Mouse (Mus musculus) intestine, postnatal 0 days (tissue): ENCODE results near the gene Tex19.1. TPM values are rescaled to one million over a fixed set of nuclear protein-coding genes. Genes with fewer than 3 reads are reported as not detected.
A peak's percentile ranks its signal among the peaks of the same experiment; 100 is the strongest.

Experiments
- ATAC-seq: fragments of 200-750 bp; cut with Nextera tagmentation; 2 replicates; pipeline ENCODE4 v1.8.0; 2017; ENCODE audit warnings: mild to moderate bottlenecking, moderate TSS enrichment, moderate library complexity
- H3K27ac ChIP-seq: fragments of 300-500 bp; sonication (generic); 2 replicates; pipeline ENCODE4 v1.5.1; 2014; ENCODE audit warnings: mild to moderate bottlenecking, low read depth, low read length, moderate library complexity
- H3K27me3 ChIP-seq: fragments of 300-500 bp; sonication (generic); replicated peaks from 2 replicates; pipeline ENCODE4 v1.6.1; 2014; ENCODE audit warnings: low read length, mixed read lengths; ENCODE audit not compliant: control insufficient read depth, insufficient read depth
- H3K36me3 ChIP-seq: fragments of 300-500 bp; sonication (generic); 2 replicates; pipeline ENCODE4 v1.6.1; 2014; ENCODE audit warnings: mild to moderate bottlenecking, moderate library complexity; ENCODE audit not compliant: control insufficient read depth, insufficient read depth
- H3K4me1 ChIP-seq: fragments of 300-500 bp; sonication (generic); replicated peaks from 2 replicates; pipeline ENCODE4 v1.6.1; 2014; ENCODE audit warnings: antibody characterized with exemption, low read length, mixed read lengths; ENCODE audit not compliant: control insufficient read depth, insufficient read depth
- H3K4me2 ChIP-seq: fragments of 300-500 bp; sonication (generic); replicated peaks from 2 replicates; pipeline ENCODE4 v1.6.1; 2014; ENCODE audit warnings: low read depth, mild to moderate bottlenecking, moderate library complexity
- H3K4me3 ChIP-seq: fragments of 300-500 bp; sonication (generic); 2 replicates; pipeline ENCODE4 v1.5.1; 2014; ENCODE audit warnings: low read depth, low read length
- H3K9ac ChIP-seq: fragments of 300-500 bp; sonication (generic); 2 replicates; pipeline ENCODE4 v1.6.1; 2014; ENCODE audit warnings: mild to moderate bottlenecking, low read depth, low read length
- H3K9me3 ChIP-seq: fragments of 300-500 bp; sonication (generic); 2 replicates; pipeline ENCODE4 v1.6.1; 2016; ENCODE audit warnings: mixed run types; ENCODE audit not compliant: control insufficient read depth
- CTCF ChIP-seq: sonication (generic); IDR thresholded peaks from 2 replicates; pipeline ENCODE4 v1.5.1; 2016; ENCODE audit warnings: low read depth, mild to moderate bottlenecking, control low read depth, antibody characterized with exemption, moderate library complexity
- WGBS: fragments of 180-500 bp; shearing (Covaris S2); extraction: QIAGEN DNeasy Blood & Tissue Kit; methylation state at CpG from one replicate; pipeline ENCODE4 v1.1.7; 2014; 5-methylcytosine and 5-hydroxymethylcytosine counted together
- polyA plus RNA-seq: library from polyadenylated mRNA; unstranded; fragments of >200 nt; fragmentation: Nextera tagmentation; extraction: Ambion mirVana; gene quantifications from 2 replicates; pipeline ENCODE4 v1.2.1, GENCODE M21; 2015

Gene Tex19.1
- polyA plus RNA-seq, 1 experiment from 2014 or later: not detected

- Histone ChIP-seq H3K4me1 (no peaks in the 10 kb centered on the region), H3K4me2 (no peak overlapping the region), H3K9me3 (no peaks in the 10 kb centered on the region), H3K27me3 (no peaks in the 10 kb centered on the region), H3K36me3 (no peaks in the 10 kb centered on the region), H3K4me3 (no peak overlapping the region), H3K27ac (no peak overlapping the region), H3K9ac (no peak overlapping the region)
- TF ChIP-seq CTCF: no peak
- 67% methylated on average over 1 of the region's 1 CpGs for WGBS
- no peak for ATAC-seq
Measured at GRCm38 (mm10) chr11:121129616-121130015, 16.3 kb upstream of the Tex19.1 start.

- H3K27me3 ChIP-seq: no peaks in the 10 kb centered on the region
- no peak for ATAC-seq
- H3K4me1 ChIP-seq: no peaks in the 10 kb centered on the region
- H3K36me3 ChIP-seq: no peaks in the 10 kb centered on the region
- no peak for TF ChIP-seq CTCF
- no peaks in the 10 kb centered on the region for H3K9me3 ChIP-seq
- H3K4me2 ChIP-seq: no peak overlapping the region
- WGBS: 32% methylated on average over 1 of the region's 1 CpGs
- H3K4me3 ChIP-seq: no peak overlapping the region
- no peak overlapping the region for H3K27ac ChIP-seq
- H3K9ac ChIP-seq: no peak overlapping the region
Measured at GRCm38 (mm10) chr11:121134600-121134999, 11.3 kb upstream of the Tex19.1 start.

DNA sequence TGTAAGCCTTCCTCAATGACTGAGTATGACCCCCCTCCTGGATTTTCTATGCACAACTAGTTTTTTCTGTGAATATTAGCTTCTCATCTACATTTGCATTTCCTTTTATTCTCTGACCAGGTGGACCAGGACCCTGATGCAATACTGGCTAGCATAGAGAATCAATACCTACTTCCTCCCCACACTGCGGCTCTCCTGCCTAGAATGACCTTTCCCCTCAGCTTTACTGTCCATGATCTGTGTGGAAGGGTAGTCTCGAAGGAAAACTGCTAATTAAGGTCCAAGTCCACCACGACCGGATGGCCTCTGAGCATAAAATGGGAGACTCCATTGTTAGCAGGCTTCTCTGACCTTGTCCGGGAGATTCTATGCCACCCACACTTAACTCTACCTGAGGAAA, 8.3 kb upstream of the Tex19.1 start:
- H3K4me1 ChIP-seq: no peaks in the 10 kb centered on the region
- H3K4me2 ChIP-seq: no peak overlapping the region
- 0 out of 2 replicates have a peak overlapping the region, but pooled peaks have one; percentile 42 for H3K27ac ChIP-seq
- H3K4me3 ChIP-seq: no peak overlapping the region
- H3K9ac ChIP-seq: no peak overlapping the region
- no peaks in the 10 kb centered on the region for H3K9me3 ChIP-seq
- H3K27me3 ChIP-seq: no peaks in the 10 kb centered on the region
- ATAC-seq: peak; percentile 69
- H3K36me3 ChIP-seq: no peaks in the 10 kb centered on the region
- TF ChIP-seq CTCF: no peak
- 44% methylated on average over 5 of the region's 5 CpGs for WGBS

GRCm38 (mm10) chr11:121138732-121139131, 7.2 kb upstream of the Tex19.1 start:
- Histone ChIP-seq H3K4me3 (no peak overlapping the region), H3K9ac (no peak overlapping the region), H3K4me2 (no peak overlapping the region), H3K27ac (no peak overlapping the region), H3K4me1 (no peaks in the 10 kb centered on the region), H3K27me3 (no peaks in the 10 kb centered on the region), H3K36me3 (no peaks in the 10 kb centered on the region), H3K9me3 (no peaks in the 10 kb centered on the region)
- ATAC-seq: no peak
- WGBS: 45% methylated on average over 6 of the region's 6 CpGs
- peak; percentile 61 for TF ChIP-seq CTCF

GRCm38 (mm10) chr11:121143325-121144015, 2.5 kb upstream of the Tex19.1 start:
- TF ChIP-seq CTCF: no peak
- H3K9me3 ChIP-seq: no peaks in the 10 kb centered on the region
- 64% methylated on average over 9 of the region's 9 CpGs for WGBS
- H3K27me3 ChIP-seq: no peaks in the 10 kb centered on the region
- no peak overlapping the region for H3K4me3 ChIP-seq
- H3K4me2 ChIP-seq: no peak overlapping the region
- no peak overlapping the region for H3K27ac ChIP-seq
- ATAC-seq: peak; percentile 55; the same call in 1 of the 2 replicates
- H3K4me1 ChIP-seq: no peaks in the 10 kb centered on the region
- no peak overlapping the region for H3K9ac ChIP-seq
- no peaks in the 10 kb centered on the region for H3K36me3 ChIP-seq

DNA sequence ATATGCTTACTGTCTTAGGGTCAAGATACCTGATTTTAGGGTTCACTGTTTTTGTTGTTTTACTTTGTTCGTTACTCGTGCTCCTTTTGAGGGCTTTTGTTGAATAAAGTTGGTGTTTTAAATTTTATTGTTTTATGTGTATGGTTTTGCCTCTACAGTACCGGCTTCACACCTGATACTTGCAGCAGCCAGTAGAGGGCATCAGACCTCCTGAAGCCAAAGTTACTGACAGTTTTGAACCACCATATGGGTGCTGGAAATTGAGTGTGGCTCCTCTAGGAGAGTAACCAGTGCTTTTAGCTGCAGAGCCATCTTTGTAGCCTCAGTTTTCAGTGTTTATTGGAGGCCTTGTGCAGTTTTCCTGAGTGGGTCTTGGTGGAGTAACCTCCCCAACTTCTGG, 2.2 kb downstream of the Tex19.1 start:
- Histone ChIP-seq H3K4me3 (no peak overlapping the region), H3K9ac (no peak overlapping the region), H3K4me1 (no peaks in the 10 kb centered on the region), H3K9me3 (no peaks in the 10 kb centered on the region), H3K27ac (no peak overlapping the region), H3K27me3 (no peaks in the 10 kb centered on the region), H3K36me3 (no peaks in the 10 kb centered on the region), H3K4me2 (no peak overlapping the region)
- no peak for ATAC-seq
- 87% methylated on average over 3 of the region's 3 CpGs for WGBS
- peak; percentile 51 for TF ChIP-seq CTCF
